Mouse (Mus musculus) cerebellum, postnatal 25 days (tissue): ENCODE measurements around the gene Akap9.
"Not testable (repeated sequence)": the region's sequence is repeated elsewhere in the genome, so short reads cannot be mapped to it uniquely, and the experiment has no call there.

Experiments
- DNase-seq, 2 experiments: peaks; one replicate each; pipeline ENCODE4 v3.0.0; 2021; ENCODE audit warnings: mixed read lengths in 2 of 2

Gene Akap9

DNA sequence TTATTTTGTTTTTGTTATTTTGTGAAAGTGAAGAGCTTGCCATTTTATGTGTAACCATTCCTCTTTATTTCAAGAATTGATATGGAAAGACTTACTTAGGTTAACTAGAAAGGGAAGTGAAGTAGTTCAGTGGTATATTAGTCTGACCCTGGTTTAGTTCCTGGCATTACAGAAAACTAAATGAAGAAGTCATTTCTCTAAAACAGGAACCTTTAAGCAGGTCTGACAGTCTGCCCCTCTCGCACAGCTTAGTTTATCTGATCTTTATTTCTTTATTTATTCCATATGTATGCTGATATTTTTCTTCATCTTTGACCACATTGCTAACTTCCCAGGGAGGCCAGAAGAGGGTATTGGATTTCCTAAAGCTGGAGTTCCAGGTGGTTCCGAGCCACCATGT, 113.1 kb downstream of the Akap9 start:
- DNase-seq = no peak

DNA sequence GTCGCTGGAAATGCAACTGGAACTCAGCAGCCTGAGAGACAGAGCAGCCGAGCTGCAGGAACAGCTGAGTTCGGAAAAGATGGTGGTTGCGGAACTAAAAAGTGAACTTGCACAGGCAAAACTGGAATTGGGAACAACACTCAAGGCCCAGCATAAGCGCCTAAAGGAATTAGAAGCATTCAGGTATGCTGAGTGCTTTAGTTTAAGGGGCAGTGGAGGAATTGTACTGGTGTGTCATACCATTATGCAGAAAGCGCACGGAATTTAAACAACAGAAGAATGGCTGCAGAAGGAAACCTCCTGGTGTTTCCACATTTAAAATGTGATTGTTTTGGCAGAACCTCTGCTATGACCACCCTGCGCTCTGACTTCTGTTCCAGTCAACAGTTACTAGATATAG, 132.5 kb downstream of the Akap9 start:
- no peak for DNase-seq

DNA sequence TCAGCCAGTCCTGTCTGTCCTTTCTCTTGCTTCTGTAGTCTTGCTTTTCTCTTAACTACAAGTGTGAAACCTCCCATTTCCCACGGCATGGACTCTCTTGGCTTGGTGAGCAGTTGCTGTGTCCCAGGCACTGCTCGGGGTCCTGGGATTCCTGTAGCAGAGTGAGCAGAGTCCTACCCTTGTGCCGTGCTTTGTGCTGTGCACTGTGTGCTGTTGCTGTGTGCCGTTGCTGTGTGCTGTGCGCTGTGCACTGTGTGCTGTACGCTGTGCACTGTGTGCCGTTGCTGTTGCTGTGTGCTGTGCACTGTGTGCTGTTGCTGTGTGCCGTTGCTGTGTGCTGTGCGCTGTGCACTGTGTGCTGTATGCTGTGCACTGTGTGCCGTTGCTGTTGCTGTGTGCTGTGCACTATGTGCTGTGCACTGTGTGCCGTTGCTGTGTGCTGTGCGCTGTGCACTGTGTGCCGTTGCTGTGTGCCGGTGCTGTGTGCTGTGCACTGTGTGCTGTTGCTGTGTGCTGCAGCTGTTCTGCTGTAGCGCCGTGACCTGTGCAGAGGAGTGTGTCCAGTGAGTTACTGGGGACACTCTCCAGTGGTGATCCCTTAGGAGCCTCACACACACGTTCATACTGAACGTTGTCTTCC, 138.7 kb downstream of the Akap9 start:
- no peak for DNase-seq

DNA sequence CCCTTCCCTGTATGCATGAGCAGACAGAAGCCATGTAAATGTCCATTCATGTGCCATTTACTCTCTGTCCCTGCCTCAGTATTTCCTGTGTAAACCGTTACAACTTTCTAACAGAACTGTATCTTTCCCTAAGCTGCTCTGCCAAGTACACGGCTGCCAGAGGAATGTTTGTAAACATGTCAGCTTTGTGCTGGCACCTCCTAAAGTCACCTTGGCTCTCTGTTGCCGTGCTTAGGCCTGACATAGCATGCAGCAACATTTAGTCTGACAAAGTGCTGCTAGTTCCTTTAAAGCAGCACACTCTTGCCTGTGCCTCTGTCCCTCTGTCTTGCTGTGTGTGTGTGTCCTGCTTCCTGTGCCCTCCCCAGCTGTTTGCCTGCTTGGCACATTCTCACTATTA, 139.3 kb downstream of the Akap9 start:
- DNase-seq = no peak

DNA sequence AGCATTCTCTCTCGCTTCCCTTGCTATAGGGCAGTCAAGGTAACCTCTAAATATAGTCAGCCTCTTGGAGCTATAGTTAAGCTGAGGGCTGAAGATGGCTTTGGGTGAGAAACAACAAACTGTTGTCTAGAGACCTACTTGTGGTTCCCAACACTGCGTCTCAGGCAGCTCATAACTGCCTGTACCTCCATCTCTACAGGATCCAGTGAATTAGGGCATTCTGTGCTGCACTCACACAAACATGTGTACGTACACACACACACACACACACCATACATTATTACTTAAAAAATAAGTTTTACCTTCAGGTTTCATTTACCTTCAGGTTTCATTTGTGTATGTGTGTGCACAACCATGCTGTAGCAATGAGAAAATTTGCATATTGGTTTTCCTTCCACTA, 151.2 kb downstream of the Akap9 start:
- DNase-seq = no peak

DNA sequence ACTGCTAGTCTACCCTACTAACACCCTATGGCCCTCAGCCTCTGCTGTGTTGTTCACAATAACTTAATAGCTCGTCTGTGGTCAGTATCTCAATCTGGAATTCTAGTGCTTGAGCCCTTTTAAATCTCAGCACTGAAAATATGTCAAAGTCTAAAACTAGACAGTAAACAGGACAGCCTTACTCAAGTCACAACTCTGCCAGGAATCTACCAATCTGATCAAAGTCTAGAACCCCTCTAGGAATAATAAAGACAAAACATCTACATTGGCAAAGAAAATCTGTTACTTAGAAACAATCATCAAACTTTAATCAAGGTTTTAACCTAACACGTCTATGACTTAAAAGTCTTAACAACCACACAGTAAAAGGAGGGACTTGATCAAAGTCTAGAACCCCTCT, 153.0 kb downstream of the Akap9 start:
- DNase-seq = no peak

DNA sequence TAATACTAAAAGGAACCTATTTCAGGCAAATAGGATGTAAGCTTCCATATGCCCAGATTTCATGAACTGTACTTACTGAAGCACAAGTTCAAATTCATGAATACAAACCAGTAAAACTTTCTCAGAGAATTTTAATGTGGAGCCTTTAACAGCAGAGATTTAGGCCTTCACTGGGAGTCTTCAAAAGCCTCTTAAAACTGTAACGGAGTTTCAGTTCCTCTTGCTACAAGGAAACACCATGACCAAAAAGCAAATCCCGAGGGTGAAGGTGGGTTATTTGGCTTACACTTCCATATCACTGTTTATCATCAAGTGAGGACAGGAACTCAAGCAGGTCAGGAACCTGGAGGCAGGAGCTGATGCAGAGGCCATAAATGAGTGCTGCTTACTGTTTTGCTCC, 153.7 kb downstream of the Akap9 start:
- DNase-seq = no peak

DNA sequence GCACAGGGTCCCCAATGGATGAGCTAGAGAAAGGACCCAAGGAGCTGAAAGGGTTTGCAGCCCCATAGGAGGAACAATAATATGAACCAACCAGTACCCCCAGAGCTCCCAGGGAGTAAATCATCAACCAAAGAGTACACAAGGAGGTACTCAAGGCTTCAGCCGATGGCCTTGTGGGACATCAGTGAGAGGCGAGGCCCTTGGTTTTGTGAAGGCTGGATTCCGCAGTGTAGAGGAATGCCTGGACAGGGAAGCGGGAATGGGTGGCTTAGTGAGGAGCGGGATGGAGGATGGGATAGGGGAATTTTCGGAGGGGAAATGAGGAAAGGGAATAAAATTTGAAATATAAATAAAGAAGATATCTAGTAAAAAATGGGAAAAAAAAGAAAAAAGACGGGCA, 157.1 kb downstream of the Akap9 start:
- DNase-seq = no peak

DNA sequence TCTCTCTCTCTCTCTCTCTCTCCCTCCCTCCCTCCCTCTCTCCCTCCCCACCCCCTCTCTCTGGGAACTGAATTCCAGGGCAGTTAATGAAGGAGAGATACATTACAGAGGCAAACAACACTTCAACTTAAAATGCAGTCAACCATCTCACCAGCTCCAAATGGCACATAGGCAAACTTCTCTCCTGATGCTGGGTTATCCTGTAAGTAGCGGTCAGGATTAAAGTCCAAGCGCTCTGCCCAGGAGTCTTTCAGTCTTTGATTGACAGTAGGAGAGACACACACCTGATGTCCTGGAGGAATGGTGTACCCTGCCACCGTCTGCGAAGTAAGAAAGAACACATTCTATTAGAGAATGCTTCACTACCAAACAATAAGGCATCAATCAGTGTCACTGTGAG, 158.5 kb downstream of the Akap9 start:
- no peak for DNase-seq

DNA sequence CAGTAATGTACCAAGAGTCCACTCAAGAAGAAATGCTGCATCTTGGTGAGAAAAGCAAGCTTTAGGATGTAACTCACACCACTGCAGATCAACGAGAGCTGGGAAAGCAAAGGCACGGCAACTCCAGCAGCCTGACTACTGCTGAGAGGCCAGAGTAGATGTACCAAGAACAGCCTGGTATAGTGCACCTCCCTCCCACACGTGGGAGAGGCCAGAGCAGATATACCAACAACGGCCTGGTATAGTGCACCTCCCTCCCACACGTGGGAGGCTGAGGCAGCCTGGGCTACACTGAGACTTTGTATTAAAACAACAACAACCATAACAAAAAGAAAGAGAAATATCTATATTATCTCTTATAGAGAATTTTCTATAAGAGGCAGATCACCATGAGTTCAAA, 160.3 kb downstream of the Akap9 start:
- no peak for DNase-seq

DNA sequence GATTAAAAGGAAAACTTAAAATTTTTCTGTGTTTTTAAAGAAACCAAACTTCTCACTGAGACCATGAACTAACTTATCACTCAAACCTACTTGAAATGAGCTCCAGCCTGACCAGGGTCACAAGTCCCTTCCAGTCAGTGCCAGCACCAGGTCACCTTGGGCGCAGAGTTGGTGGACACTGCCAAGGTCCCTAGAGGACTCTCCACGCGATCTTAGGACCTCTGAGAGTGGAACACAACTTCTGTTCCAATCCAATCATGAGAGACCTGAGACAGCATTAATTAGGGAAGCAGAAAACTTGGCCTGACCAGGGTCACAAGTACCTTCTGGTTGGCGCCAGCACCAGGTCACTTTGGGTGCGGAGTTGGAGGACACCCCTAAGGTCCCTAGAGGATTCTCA, 166.6 kb downstream of the Akap9 start:
- DNase-seq = no peak

DNA sequence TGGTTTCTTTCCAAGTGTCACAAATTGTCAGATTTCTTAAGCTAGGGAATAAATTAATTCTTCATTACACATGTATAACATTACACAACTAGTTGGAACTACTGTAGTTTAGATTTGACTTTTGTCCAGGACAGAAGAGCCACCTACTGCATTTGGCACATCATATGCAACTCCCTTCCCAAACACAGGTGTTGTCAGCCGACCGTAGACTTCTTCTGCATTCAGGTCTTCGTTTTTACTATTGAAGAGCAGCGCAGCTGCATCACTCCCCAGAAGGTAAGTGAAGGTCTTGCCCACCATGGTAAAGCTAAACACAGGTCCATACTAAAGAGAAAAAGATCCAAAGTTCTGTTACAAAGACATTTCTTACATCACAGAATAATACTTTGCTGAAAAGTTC, 173.2 kb downstream of the Akap9 start:
- DNase-seq = no peak

DNA sequence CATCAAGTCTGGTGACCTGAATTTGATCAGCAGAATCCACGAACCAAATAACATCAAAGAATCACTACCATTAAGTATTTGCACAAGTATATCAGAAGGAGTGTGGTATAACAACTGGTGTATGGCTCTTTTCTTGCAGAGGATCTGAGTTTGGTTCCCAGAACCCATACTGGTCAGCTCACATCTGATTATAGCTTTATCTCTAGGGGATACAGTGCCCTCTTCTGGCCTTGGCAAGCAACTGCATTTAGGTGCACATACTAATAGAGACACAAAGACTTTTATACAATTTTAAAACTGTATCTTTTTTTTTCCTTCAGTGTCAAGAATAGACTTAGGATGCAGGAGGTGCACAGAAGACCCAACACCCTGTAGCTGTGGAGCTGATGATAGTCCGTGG, 173.9 kb downstream of the Akap9 start:
- no peak for DNase-seq

DNA sequence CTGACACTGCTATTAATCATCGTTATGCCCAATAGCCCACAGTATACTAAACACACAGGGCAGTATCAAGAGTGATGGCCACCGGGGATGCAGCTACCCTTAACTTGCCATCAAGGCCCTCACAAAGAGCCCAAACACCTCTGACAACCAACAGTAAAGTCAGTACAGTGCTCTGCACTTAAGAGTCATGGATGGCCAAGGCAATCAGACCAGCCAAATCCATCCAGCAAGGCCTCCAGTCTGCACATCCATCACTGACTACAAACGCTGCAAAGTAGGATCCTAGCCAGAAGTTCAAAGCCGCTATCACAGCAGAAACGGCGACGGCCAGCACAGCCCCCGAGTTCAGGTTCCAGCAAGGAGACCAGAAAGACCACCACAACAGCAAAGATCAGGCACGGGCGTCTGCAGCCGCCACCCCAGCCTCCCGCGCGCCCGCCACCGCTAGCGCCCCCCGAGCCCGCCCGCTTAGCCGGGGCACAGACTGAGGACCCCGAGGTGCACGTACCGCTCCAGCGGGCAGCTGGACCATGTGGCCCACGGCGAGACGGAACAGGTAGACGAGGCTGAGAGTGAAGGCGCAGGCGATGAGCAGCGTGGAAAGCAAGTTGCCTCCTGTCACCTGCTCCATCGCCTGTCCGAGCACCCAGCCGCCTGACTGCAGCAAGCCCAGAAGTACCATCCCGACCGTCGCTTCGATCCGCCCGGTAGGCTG, 175.9 kb downstream of the Akap9 start:
- DNase-seq = no peak

DNA sequence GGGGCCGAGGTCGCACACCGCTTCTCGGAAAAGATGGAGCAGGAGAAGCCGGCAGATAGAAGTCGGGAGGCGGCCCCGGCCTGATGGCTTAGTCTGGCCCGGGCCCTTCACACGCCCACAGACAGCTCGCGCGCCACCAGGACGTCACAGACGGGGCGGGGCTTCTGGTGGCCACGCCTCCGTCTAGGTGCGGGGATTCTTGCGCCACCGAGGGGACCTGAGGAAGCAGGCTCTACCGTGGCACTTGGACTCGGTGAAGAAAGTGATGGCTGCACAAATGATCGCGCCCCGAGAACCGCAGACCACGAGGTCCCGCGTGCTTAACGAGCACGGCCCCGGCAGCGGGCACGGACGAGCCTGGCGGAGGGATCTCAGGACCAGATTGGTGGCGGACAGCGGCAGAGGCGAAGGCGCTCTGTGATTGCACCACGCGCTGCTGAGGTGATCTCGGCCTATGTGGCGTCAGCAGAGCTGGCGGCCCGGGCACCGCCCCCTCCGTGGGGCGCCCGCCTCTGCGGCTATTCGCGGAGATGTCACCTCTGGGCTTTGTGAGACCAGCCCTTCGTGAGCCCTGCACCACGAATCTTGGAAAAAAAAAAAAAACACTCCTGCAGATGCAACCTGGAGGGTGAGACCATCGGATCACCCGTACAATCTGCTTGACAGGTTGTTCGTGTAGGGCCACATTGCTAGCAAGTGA, 176.6 kb downstream of the Akap9 start, which contains the start of gene Cyp51:
Gene Cyp51 (minus strand): TSS at position 406 of the 700 bp plus-strand sequence.
- DNase-seq = peak; percentile 93 to 95

DNA sequence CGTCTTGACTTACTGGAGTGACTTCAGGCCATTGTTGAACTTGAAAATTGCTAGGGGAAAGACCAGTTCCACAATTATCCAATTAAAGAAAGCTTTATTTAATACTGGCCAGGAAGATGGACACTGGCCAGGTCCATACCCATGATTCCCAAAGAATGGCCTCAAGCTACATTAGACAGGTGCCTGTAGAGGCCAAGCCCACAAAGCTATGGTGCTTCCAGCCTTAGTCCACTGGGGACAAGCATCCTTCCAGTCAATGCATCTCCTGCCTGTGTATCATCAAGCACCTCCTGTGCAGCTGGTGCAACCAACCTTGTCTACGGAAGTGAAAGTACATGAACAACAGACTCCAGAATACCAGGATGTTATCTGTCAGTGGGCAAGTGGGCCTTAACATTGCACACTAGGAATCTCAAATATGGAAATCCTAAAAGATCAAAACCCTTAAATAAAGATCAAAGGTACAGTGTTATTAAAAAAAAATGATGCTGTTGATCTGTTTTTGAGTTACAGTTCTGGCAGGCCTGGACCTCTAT, 177.9 kb downstream of the Akap9 start:
- DNase-seq = no peak

DNA sequence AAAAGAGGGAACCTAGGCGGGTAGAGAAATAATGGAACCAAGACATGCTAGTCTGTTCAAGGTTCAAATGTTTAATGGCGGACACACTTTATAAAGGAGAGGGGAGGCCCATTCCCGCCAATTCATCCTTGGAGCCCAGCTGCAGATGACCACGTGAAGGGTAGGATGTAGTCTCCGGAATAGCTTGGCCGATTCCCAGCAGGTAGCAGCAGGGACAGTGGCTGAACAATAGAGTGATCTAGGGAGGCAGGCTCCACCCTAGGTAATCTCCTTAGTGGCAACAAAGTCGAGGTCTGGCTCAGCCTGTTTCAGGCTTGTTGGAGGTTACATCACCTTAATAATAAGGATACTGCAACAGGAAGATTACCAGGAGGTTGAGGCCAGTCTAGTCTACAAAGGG, 179.2 kb downstream of the Akap9 start:
- not testable (repeated sequence) for DNase-seq

DNA sequence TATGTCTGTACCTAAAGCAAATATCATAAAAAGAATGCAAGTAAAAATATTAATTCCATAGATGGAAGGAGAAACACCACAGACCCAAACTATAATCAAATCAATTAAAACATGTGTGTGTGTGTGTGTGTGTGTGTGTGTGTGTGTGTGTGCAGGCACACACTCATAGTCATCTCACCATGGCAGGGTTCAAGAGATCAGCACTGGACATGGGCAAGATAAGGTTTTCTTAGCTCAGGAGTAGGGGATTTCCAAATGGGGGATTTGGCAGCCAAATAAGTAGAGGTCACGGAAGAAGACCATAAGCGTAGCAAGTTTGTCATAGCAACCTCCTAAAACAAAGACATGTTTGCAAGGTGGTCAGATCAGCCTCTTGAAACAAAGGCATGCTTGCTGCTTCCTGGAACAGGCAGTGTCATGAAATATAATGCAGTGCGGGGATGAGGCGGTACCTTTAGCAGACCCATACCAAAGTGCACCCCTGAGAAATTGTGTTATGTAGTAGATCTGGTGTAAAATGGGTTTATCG, 184.8 kb downstream of the Akap9 start:
- no peak for DNase-seq
